Mouse (Mus musculus): ENCODE measurements at regions not wholly inside any gene's neighbourhood (a gene's known extent, or its start where the extent isn't known, plus 50 kb on each side); places are given as distances from the start of the nearest gene placed in this dataset.

DNA sequence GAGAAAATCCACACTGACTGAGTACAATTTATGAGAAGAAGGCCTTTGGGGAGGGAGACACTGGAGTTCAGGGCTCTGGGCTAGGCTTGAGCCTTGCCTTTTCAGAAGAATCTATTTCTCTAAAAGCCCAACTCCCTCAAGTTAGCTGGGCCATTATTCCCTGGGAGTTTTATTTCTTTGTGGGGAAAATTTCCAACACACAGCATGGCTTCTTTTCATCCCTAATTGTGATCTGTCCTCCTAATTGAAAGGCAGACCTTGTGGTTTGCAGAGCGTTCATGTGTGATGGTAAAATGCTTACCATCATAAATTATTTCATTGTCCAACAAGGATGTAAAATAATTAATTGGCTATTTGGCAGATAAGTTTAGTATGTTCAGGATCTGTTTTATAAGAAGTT, 204.1 kb downstream of the Tgfb2 start:
- no peak for DNase-seq

DNA sequence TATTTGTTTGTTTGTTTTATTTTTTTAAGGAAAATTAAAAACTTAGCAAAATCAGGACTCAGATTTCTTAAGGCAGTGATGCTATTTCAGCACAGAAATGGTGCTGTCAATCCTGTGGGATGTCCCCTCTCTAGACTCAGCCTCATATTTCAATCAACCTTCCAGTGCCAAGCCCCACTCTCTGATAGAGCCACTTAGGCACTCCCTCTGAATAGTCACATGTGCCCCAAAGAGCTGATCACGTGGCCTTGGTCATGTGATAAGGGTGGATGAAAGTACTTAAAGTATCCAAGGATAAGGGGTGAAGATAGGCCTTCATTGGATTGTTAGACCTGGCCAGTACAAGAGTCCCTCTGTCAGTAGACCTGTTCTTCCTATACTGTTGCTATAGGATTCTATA, 207.9 kb downstream of the Tgfb2 start:
- DNase-seq, result no peak

DNA sequence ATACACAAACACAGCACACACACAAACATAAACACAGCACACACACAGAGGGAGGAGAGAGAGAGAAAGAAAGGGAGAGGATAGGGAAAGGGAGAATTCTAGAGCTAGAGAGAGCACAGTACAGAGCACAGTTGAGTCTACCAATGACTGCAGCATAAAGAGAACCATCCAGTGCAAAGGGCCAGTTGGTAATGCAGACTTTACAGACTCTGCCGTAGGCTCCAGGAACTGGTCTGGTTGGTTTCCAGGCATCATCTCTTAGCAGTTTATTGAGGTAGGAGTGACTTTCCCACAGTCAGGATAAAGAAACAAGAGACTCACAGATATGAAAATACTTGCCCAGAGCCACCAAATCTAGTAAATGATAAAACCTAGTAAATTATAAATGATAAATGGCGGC, 208.5 kb downstream of the Tgfb2 start:
- no peak for DNase-seq

DNA sequence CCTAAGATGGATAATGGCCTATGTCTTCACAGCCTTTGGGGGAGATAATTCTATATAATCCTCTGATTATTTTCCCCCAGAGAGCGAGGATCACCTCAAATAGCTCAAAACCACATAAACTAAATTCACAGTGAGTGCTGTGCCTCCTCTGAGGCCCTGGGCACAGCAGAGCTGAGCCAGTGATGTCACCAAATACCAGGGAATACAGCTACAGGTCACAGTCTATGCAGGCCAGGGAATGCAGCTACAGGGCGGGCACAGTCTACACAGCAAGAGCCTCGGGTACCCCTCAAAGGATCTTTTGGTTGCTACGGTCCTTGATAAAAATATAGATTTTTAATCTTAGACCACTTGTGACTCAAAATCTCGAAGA, 211.4 kb downstream of the Tgfb2 start:
- DNase-seq, result no peak

DNA sequence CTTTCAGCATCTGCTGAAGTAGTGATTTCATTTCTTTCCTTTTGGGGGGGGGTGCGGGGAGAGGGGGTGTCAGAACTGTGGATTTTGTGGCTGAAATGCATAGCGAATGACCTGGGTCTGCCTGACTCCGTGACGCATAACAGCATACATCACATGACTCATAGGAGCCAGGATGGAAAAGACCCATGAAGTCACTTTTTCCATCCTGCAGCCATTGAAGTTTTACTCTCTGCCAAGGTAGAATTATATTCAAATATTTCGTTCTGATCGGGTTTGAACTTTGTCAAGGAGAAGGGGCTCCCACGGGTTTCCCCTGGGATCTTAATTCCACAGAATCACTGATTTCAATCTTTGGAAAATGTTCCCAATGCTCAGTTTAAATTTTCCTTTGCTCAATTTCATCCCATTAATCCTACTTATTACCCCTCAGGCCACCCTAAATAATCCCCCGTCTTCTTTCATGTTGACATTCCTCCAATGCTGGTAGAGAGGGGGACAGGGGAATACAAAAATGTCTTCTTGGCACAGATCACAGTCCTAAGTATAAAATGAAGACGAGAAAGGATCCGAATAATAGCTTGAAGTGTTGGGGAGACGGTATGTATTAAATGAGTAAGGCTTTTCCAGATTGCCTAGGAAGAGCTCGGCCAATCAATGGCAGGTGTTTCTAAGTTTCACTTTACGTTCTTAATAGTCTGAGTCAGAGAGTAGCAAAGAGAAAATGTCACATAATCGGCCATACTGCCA, 212.0 kb downstream of the Tgfb2 start:
- DNase-seq, result no peak

DNA sequence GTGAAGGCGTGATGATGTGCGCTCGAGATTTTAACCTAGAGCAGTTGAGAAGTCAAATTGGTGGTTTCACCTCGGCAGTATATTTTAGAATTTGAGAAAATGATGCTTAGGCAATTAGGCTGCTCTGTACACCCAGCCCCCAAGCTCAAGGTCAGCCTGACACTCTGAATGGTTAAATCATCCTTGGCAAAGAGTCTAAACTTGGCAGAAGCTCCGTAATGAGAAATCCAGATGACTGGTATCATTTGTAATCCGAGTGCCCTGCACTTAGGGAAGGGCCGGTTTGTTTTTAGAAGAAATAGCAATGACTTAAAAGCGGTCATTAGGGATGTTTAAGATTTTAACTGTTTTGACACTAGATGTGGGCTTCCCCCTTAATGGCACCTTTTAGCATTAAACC, 223.6 kb downstream of the Tgfb2 start:
- peak in 1 of 2 experiments; percentile 24 for DNase-seq

DNA sequence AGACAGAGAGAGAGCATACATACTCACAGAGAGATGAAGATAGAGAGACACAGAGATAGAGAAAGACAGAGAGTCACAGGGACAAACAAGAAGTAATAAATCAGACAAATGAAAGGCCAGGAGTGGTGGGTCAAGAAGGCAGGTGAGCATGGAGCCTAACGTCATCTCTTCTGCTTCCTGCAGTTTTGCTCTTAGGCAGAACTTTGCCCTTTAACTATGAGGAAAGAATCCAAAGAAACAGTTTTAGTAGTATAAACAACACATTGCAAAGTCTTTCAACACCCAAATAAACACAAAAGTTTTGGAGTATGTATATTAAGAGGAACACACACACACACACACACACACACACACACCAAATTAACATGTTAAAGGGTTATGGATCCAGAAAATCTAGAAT, 225.8 kb downstream of the Tgfb2 start:
- DNase-seq, result no peak

DNA sequence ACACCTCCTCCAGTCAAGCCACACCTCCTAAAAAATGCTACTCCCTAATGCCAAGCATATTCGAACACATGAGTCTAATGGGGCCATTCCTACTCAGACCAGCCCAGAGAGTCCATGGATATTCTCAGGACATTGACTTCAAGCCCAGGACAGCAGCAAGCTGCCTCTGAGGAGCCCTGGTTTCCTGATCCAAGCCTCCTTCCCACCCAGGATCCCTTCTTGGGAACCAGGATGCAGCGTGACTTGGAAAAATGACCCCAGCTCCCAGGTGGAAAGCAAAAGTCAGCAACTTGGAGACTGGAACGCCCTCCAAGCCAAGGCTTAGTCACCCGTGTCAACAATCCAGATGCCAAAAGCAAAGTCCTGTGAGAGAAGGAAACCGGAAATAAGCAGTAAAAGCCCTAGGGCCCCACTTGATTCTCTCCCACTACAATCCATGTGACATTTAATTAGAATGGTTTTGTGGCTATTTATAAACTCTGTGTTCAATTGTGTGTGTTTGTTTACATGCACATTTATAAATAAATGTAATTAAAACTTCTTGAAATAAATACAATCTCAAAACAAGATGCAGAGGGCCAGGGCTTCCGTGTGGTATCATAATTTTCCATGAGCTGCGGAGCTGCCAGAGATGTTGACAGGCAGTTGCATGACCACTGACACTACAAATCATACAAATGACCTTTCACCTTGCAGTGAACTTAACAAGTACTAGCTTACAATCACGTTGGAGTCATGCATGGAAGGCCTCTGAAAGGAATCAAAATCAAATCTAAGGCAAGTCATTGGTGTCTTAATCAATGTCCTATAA, 227.2 kb downstream of the Tgfb2 start:
- peak; percentile 76 to 82 for DNase-seq

DNA sequence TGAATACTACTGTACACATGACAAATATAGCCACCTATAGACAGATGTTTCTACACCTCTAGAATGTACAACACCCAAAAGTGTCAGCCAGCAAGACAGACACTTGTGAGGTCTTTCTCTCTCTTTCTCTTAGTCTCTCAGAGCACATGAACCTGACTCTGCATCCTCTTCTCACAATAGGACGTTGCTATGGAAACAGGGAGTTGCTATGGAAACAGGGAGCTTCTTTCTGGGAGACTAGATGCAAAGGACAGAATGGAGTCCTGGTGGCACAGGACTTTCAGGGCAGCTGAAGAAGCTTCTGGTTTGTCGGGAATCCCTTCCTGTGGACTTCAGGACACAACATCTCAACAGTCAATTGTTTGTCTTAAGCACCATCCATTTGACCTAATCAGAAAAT, 230.9 kb downstream of the Tgfb2 start:
- DNase-seq, result no peak

DNA sequence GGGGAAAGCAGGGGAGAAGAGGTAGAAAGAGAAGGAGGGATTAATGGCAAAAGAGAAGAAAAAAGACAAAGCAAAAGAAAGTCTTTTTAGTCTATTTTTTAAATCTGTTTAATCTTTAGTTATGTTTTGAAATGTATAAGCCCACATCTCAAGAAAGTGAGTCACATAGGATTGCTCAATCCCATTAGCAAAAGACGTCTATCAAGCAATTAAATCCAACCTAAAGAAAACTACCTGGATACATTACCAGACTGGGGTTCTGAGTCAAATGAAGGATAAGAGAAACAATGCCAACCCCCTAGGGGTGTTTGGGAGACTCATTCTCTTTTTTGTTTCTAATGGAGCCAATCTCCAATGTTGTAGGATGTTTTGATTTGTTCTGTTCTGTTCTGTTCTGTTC, 231.4 kb downstream of the Tgfb2 start:
- DNase-seq, result no peak

DNA sequence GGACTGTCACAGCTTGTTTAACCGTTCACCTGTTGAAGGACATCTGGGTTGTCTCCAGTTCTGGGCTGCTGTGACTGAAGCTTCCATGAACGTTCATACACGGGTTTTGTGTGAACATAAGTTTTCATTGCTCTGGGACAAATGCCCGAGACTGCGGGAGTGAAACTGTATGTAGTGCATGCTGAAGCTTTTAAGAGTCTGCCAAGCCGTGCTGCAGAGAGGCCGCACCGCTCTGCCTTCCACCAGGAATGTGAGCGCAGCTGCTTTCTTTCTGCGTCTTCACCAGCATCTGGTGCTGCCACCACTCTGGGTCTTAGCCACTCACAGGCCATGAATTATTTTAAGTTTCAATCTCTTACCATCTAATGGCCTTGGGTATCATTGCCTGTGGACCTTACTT, 232.8 kb downstream of the Tgfb2 start:
- no peak for DNase-seq

DNA sequence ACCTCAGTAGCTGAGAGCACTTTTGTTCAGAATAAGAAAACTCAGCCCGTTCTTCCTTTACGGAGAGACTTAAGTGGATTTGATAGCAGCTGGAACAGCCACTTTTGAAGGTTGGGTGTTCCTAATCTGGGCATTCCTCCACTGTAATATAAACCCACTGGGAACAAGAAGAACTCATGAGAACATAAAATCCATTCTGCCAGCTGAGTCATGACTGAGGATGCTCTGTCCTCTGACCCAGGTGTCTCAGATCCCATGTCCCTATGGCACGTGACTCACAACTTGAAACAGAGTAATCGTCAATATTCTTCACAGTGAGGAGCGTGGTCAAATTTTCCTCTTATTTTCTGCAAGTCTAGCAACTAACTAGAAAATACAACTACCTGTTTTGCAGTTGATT, 240.3 kb downstream of the Tgfb2 start:
- no peak for DNase-seq

DNA sequence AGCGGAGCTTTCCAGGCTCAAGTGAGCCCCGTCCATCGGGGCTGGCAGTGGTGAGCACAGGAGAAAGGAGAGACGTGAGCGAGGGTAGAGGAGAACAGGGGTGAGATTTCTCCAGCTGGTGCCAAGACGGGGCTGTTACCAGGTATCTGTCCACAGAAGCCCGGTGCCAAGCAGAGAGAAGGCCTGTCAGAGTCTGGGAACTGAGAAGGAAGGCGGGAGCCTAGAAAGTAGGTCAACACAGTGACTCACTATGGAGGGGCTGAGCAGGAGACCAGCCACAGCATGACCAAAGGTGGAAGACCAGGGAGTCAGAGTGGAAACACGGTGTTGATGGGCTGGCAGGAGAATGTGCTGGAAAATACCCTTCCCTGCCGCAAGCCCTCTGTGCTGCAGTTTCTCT, 245.0 kb downstream of the Tgfb2 start:
- DNase-seq, result no peak

DNA sequence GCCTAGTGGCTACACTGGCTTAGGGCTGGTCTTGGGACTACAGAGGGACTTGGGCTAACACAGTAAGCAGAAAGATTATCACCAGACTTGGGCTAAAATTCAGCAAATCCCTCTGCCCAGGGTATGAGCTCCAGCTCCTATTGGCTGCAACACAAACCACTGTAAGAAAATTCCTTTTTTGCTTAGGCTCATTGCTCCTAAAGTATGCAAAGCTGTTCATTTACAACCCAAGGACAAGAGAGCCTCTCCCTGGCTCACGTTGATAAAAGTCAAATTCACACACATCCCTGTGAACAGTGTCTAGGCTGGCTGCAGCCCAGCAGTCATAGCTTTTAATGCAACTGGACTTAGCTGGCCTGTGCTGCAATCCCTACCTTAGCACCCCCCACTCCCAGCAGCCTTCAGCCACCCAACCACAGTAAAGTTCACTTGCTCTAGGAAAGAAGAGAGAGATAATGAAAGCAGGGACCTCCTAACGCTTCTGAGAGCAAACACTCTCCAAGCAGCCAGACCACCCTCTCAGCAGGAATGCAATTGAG, 247.6 kb downstream of the Tgfb2 start:
- no peak for DNase-seq

DNA sequence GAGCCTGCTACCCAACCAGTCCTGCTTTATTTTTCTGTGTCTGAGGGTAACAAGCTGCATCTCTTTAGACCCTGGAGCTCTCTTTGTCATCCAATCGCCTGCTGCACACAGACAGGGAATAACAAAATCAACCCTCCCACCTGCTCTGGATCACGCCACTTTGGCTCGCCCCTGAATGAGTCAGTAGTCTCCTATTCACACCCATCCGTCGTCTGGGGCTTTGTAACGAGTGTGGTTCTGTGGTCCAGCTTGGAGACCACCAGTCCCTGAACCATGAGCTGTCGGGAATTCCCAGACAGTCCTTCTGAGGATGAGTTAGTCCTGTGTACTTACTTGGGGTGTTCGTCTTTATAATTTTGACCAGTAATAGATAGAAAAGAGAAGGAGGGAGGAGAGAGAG, 248.7 kb downstream of the Tgfb2 start:
- DNase-seq, result no peak

DNA sequence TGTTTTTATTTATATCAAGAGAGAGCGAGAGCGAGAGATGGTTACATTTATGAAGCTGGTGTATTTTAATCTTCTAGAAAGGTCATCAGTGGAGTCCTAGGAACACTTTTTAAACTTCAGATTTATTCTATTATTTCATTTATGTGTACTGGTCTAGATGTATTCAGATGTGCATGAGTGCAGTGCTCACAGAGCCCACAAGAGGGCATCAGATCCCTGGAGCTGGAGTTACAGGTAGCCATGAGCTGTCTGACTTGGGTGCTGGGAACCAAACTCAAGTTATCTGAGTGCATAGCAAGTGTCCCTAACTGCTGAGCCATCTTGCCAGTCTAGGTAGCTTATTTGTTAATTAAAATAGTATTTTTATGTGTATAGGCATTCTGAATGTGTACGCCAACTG, 249.7 kb downstream of the Tgfb2 start:
- peak in 1 of 2 experiments; percentile 28 for DNase-seq

DNA sequence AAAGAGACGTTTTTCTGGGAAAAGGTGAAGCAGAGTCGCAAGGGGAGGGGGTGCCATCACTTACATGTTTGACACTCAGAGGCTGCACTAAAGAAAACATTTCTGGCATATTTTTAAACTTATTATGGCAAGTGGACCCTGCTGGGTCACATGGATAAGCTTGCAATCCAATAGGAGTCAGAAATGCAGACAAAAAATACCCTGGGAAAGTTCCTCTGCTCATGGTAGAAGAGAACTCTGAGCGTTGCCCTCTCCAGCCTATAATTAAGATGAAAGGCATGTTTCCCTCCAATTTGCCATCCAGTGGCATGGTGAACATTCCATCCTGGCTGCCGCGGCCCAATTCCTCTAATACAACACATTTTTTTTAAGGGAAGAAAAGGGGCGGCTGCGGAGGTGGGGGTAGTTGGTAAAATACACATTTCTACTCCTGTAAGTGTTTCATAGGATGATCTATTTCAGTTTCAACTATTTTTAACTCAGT, 250.6 kb downstream of the Tgfb2 start:
- no peak for DNase-seq

DNA sequence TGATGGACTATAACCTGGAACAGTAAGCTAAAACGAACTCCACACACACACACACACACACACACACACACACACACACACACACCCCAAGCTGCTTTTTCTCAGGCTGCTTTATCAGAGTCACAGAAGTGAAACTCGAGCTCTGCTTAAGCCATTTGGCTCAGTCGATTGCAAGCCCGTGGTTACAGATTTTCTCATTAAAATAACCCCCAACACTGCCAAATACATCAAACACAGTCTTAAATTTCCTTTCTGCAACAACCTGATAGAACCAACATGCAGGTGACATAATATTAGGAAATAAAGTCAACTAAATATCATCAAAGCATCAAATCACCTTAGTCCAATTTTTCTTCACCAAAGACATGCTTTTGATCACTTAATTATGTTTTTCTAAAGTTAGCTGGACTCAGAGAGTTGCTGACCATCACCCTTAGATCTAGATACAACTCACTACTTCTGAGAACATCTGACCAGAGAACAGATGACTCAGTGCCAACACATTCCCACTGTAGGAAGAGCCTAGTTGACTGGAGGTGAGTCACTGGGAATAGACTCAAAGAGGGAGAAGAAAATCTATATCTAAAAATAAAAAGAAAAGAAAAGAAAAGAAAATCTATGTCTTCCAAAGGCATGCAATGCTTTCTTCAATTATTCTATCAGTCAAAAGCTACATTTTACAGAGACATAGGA, 251.2 kb downstream of the Tgfb2 start:
- no peak for DNase-seq

DNA sequence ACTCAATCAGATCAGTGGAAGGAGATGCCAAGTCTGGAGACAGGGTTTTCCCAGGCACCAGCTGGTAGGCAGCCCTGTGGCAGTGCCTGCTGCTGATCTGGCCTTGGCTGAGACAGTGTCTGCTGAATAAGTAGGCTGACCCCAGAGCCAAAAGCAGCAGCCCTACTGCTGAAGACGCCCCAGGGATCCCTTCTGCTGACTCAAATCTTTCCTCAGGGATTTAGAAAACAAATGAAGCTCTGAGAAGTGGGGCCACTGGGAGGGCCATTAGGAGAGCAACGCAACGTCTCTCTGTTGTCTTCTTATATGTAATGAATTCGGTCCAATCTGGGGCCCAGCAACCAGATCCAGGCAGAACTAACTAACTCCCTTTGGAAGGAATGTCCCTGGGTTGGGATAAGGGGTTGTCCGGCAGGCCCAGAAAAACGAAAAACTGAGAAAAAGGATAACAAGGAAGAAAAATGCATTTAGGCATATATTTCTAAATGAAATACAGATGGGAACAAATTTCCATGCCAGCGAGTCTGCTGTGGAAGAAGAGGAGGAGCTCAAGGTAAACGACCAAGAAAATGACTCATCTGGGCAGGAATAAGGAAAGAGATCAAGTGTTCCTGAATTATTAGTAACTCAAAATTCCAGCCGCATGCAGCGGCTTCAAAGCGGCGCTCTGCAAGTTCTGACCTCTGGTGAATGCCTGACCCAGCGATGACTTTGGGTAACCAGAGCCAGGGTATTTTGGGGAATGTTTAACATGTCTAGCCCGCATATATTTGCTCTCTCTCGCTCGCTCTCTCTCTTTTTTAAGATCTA, 256.7 kb downstream of the Tgfb2 start:
- DNase-seq, result peak in 1 of 2 experiments; percentile 36

DNA sequence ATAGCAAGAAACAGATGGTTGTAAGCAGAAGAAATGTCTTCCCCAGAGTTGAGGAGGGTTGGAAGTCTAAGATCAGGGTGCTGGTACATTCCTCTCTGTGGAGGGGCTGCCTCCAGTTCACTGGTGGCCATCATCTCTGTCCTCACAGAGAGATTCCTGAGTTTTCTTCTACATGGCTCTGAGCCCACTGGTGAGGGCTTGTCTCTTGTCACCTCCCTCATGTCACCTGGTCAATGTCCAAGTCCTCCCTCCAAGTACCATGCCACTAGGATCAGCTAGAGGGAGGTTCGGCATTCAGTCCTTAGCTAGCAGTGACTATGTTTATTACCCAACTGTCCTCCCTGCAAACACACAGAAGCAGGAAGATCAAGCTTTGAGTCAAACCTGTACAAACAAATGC, 258.3 kb downstream of the Tgfb2 start:
- DNase-seq, result no peak

DNA sequence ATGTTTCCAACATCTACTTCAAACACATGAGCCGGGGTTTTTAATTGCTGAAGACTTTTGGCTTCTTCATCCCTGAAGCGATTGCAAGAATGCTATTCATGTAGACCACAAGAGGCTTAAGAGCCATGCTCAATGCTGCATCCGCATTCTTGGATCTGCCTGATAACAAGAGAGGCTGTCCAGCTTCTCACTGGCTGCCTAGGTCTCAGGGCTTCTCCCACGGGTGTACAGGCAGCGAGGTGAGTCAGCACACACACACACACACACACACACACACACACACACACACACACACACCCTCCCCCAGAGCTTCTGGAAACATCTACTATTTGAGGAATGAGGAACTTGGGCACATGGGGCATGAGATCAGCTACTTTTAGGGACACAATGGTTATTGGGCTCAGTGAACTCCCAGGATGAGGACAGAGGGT, 261.1 kb downstream of the Tgfb2 start:
- peak; percentile 6 to 23 for DNase-seq

DNA sequence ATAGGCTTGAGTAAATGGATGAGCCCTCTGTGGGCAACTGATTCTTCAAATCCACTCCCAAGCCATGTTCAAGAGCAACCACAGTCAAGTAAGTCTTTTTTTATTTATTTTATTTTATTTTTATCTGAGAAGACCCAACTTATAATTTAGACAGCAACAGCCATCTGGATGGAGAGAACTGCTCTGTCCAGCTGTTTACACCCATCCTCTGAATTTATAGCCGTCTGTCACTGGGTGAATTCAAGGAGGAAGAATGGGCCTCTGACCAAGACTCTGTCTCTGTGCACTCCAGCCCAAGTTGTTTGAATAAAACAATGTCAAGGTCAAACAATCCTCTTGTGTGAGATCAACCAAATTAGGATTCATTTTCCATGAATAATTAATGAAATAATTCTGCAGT, 263.6 kb downstream of the Tgfb2 start:
- DNase-seq, result no peak

All from kidney, adult 8-10 months (tissue).